Mouse (Mus musculus) neural tube, embryonic 12.5 days (tissue): ENCODE measurements around the gene Zgrf1. TPM values are rescaled to one million over a fixed set of nuclear protein-coding genes. Genes with fewer than 3 reads are reported as not detected.

Source experiments
- ATAC-seq: fragments of 200-750 bp; cut with Nextera tagmentation; 2 replicates; pipeline ENCODE4 v1.8.0; 2017; ENCODE audit warnings: low read depth, mild to moderate bottlenecking, moderate TSS enrichment, moderate library complexity; ENCODE audit not compliant: low FRiP score
- H3K27ac ChIP-seq: fragments of 300-500 bp; sonication (generic); 2 replicates; pipeline ENCODE4 v1.5.1; 2016
- H3K27me3 ChIP-seq: fragments of 300-500 bp; sonication (generic); replicated peaks from 2 replicates; pipeline ENCODE4 v1.6.1; 2016; ENCODE audit warnings: mild to moderate bottlenecking
- H3K36me3 ChIP-seq: fragments of 300-500 bp; sonication (generic); 2 replicates; pipeline ENCODE4 v1.6.1; 2016; ENCODE audit warnings: mild to moderate bottlenecking
- H3K4me1 ChIP-seq: fragments of 300-500 bp; sonication (generic); 2 replicates; pipeline ENCODE4 v1.6.1; 2016
- H3K4me2 ChIP-seq: fragments of 300-500 bp; sonication (generic); replicated peaks from 2 replicates; pipeline ENCODE4 v1.6.1; 2016; ENCODE audit warnings: mild to moderate bottlenecking
- H3K4me3 ChIP-seq: fragments of 300-500 bp; sonication (generic); 2 replicates; pipeline ENCODE4 v1.5.1; 2016
- H3K9ac ChIP-seq: fragments of 300-500 bp; sonication (generic); 2 replicates; pipeline ENCODE4 v1.6.1; 2016; ENCODE audit warnings: mild to moderate bottlenecking
- H3K9me3 ChIP-seq: fragments of 300-500 bp; sonication (generic); 2 replicates; pipeline ENCODE4 v1.6.1; 2016; ENCODE audit warnings: mild to moderate bottlenecking
- WGBS: fragments of 180-500 bp; shearing (Covaris S2); methylation state at CpG from one replicate; pipeline ENCODE4 v1.1.7; 2016; 5-methylcytosine and 5-hydroxymethylcytosine counted together
- microRNA counts: library from miRNA; unstranded; fragments of <30 nt; microRNA quantifications from one replicate; lab custom pipeline; 2017
- microRNA-seq: library from miRNA; unstranded; fragments of <30 nt; microRNA quantifications from one replicate; pipeline ENCODE4, GENCODE M21; 2017
- polyA plus RNA-seq: library from polyadenylated mRNA; unstranded; fragments of >200 nt; fragmentation: Nextera tagmentation; extraction: Ambion mirVana; gene quantifications from 2 replicates; pipeline ENCODE4 v1.2.1, GENCODE M21; 2016

Gene Zgrf1
- polyA plus RNA-seq, 1 experiment from 2014 or later: 9.7 TPM

- WGBS: 26% methylated on average over 22 of the region's 22 CpGs
- Histone ChIP-seq H3K27ac (no peak overlapping the region), H3K27me3 (no peaks in the 10 kb centered on the region), H3K4me1 (peaks cover 18% of the 10 kb centered on the region), H3K4me2 (peak overlapping the region; percentile 42), H3K9me3 (no peaks in the 10 kb centered on the region), H3K4me3 (no peak overlapping the region), H3K36me3 (no peaks in the 10 kb centered on the region), H3K9ac (no peak overlapping the region)
- ATAC-seq: peak; percentile 71
Measured at GRCm38 (mm10) chr3:127661646-127662531, 108.6 kb downstream of the Zgrf1 start.

MicroRNA genes within 50 kb of the gene (microRNA counts, 519-probe panel; counts per million panel counts)
- microRNA mmu-miR-302a (lab: Ali Mortazavi, UCI) (342 counts per million, percentile 67 among the panel's probes with 10 or more counts), microRNA mmu-miR-302b (lab: Ali Mortazavi, UCI) (342 counts per million, percentile 67 among the panel's probes with 10 or more counts), microRNA mmu-miR-302c (lab: Ali Mortazavi, UCI) (342 counts per million, percentile 67 among the panel's probes with 10 or more counts), microRNA mmu-miR-302d (lab: Ali Mortazavi, UCI) (2,359 counts per million, percentile 70 among the panel's probes with 10 or more counts), microRNA mmu-miR-367 (lab: Ali Mortazavi, UCI) (342 counts per million, percentile 67 among the panel's probes with 10 or more counts)

Small RNAs within 50 kb of the gene (microRNA-seq; reads per million reads assigned to microRNA genes)
- gene Mir302a: 268 reads per million, percentile 64 among the genes with 10 or more reads in this experiment
- gene Mir302b: 215 reads per million, percentile 61 among the genes with 10 or more reads in this experiment
- 28.6 reads per million, percentile 34 among the genes with 10 or more reads in this experiment for gene Mir302c
- gene Mir302d: 233 reads per million, percentile 61 among the genes with 10 or more reads in this experiment
- gene Mir367: not detected

Other genes starting within 250 kb of the Zgrf1 start
- gene Ank2, start 54.1 kb upstream of the Zgrf1 start, polyA plus RNA-seq: 95.2 and 106 TPM in 2 replicates
- 46.4 and 47.2 TPM in 2 replicates for gene Larp7, start 140 bp upstream of the Zgrf1 start, polyA plus RNA-seq
- 49.6 and 55.8 TPM in 2 replicates for gene Neurog2, start 79.6 kb downstream of the Zgrf1 start, polyA plus RNA-seq
- gene Alpk1, start 227.0 kb downstream of the Zgrf1 start, polyA plus RNA-seq: 1.3 and 1.7 TPM in 2 replicates
- 3.0 and 3.1 TPM in 2 replicates for gene Tifa, start 236.3 kb downstream of the Zgrf1 start, polyA plus RNA-seq